Mouse (Mus musculus): ENCODE measurements around the gene Amot. TPM values are rescaled to one million over a fixed set of nuclear protein-coding genes. Genes with fewer than 3 reads are reported as not detected.

Gene Amot
- polyA plus RNA-seq, 1 experiment from 2014 or later: 2.6 TPM

DNA sequence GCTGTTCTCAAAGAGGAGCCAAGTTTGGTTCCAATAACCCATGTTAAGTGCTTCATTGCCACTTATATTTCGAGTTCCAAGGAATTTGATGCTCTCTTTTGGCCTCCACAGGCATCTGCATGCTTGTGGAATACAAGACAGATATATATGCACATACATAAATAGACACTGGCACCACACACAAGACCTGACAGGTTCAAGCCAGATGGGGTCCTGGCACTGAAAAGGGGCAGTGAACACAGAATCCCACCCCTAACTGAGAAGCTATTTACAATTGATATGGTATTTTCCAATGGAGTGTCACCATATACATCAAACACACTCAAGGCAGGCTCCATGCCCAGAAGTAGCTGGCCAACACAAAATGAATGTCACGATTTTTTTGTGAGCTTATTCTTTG is 81.0 kb downstream of the Amot start:
- ATAC-seq (ENCODE audit: low FRiP score, low TSS enrichment): no peak
- Histone ChIP-seq H3K27ac (replicated peaks) (no peak overlapping the region), H3K36me3 (ENCODE audit: control insufficient read depth, insufficient read depth, low read length) (no peaks in the 10 kb centered on the region), H3K4me2 (replicated peaks; ENCODE audit: low read depth) (no peak overlapping the region), H3K9me3 (ENCODE audit: control insufficient read depth, low read length) (no peaks in the 10 kb centered on the region), H3K4me3 (ENCODE audit: low read depth, low read length) (no peak overlapping the region), H3K27me3 (ENCODE audit: control insufficient read depth, insufficient read depth, low read length) (no peaks in the 10 kb centered on the region), H3K9ac (ENCODE audit: low read length) (no peak overlapping the region), H3K4me1 (replicated peaks; ENCODE audit: control insufficient read depth, insufficient read depth) (no peaks in the 10 kb centered on the region)
- WGBS: 39% methylated on average over 2 of the region's 2 CpGs
- no peak for DNase-seq (ENCODE audit: low spot score)
- TF ChIP-seq CTCF (IDR thresholded peaks at IDR 0.05; ENCODE audit: low read depth) (no peak), EP300 (optimal IDR thresholded peaks at IDR 0.05) (no peak)

DNA sequence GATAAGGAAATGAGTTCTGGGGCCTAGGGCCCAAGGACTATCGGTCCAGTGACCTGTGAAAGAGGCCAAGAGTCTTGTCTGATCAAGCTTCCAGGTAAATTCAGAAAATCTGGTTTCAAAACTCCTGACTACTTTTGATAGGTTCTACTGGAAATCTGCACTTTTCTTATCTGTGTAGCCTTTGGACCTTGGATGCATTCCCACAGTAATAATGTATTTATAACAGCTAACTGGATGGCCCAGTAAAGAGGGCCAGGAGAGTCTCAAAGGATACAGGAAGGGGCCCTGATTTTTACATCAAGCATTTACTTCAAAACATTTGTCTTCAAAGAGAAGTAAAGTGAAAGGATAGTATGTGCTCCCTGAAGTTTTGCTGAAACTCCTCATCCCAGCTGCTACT is 90.7 kb downstream of the Amot start:
- DNase-seq (ENCODE audit: low spot score) (no peak), ATAC-seq (ENCODE audit: low FRiP score, low TSS enrichment) (no peak)
- Histone ChIP-seq H3K4me1 (replicated peaks; ENCODE audit: control insufficient read depth, insufficient read depth) (no peaks in the 10 kb centered on the region), H3K9me3 (ENCODE audit: control insufficient read depth, low read length) (no peaks in the 10 kb centered on the region), H3K4me2 (replicated peaks; ENCODE audit: low read depth) (no peak overlapping the region), H3K9ac (ENCODE audit: low read length) (no peak overlapping the region), H3K27me3 (ENCODE audit: control insufficient read depth, insufficient read depth, low read length) (no peaks in the 10 kb centered on the region), H3K4me3 (ENCODE audit: low read depth, low read length) (no peak overlapping the region), H3K36me3 (ENCODE audit: control insufficient read depth, insufficient read depth, low read length) (no peaks in the 10 kb centered on the region), H3K27ac (replicated peaks) (no peak overlapping the region)
- TF ChIP-seq CTCF (IDR thresholded peaks at IDR 0.05; ENCODE audit: low read depth) (no peak), EP300 (optimal IDR thresholded peaks at IDR 0.05) (no peak)
- WGBS: 59% methylated on average over 1 of the region's 1 CpGs

DNA sequence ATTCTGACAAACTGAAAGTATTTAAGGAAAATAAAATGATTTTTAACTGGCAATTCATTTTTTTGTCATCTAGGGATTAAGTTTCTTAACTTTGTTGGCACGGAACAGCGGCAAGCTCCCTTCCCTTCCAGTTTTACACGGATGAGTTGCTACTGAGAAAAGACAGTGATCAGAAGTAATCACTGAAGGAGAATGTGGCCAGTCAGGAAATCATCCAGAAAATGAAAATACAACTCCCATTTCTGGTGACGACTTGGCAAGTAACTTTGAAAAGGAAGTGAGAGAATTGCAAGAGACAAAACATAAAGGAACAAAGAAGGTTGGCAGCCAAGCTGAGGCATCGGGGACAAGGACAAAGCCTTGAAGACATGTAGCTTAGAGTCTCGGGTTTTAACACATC is 93.6 kb downstream of the Amot start:
- no peak overlapping the region for H3K9ac ChIP-seq (ENCODE audit: low read length)
- H3K36me3 ChIP-seq (ENCODE audit: control insufficient read depth, insufficient read depth, low read length): no peaks in the 10 kb centered on the region
- DNase-seq (ENCODE audit: low spot score) (no peak), ATAC-seq (ENCODE audit: low FRiP score, low TSS enrichment) (no peak)
- H3K4me2 ChIP-seq (replicated peaks; ENCODE audit: low read depth): no peak overlapping the region
- H3K27ac ChIP-seq (replicated peaks): no peak overlapping the region
- no peak overlapping the region for H3K4me3 ChIP-seq (ENCODE audit: low read depth, low read length)
- H3K4me1 ChIP-seq (replicated peaks; ENCODE audit: control insufficient read depth, insufficient read depth): no peaks in the 10 kb centered on the region
- H3K27me3 ChIP-seq (ENCODE audit: control insufficient read depth, insufficient read depth, low read length): no peaks in the 10 kb centered on the region
- no peaks in the 10 kb centered on the region for H3K9me3 ChIP-seq (ENCODE audit: control insufficient read depth, low read length)
- TF ChIP-seq EP300 (optimal IDR thresholded peaks at IDR 0.05) (no peak), CTCF (IDR thresholded peaks at IDR 0.05; ENCODE audit: low read depth) (no peak)
- 27% methylated on average over 6 of the region's 6 CpGs for WGBS

DNA sequence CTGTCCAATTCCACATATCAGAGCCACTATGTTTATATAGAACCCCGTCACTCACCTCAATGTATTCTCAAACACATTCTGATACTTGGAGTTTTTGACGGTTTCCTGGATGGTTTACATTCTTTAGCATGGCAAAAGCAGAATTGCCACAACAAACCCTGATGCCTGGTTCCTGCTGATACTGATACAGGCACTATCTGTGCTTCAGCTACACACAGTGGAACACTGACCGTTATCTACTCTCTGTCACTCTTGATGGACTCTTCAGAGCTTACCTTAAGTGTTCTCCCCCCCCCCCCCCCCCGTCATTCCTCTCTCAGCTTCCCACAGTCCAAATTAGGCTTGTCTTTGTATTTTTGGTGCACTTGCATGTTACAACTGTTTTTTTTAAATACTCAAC is 98.9 kb downstream of the Amot start:
- Histone ChIP-seq H3K27ac (replicated peaks) (no peak overlapping the region), H3K4me2 (replicated peaks; ENCODE audit: low read depth) (no peak overlapping the region), H3K9me3 (ENCODE audit: control insufficient read depth, low read length) (no peaks in the 10 kb centered on the region), H3K9ac (ENCODE audit: low read length) (no peak overlapping the region), H3K27me3 (ENCODE audit: control insufficient read depth, insufficient read depth, low read length) (no peaks in the 10 kb centered on the region), H3K36me3 (ENCODE audit: control insufficient read depth, insufficient read depth, low read length) (no peaks in the 10 kb centered on the region), H3K4me1 (replicated peaks; ENCODE audit: control insufficient read depth, insufficient read depth) (no peaks in the 10 kb centered on the region), H3K4me3 (ENCODE audit: low read depth, low read length) (no peak overlapping the region)
- TF ChIP-seq CTCF (IDR thresholded peaks at IDR 0.05; ENCODE audit: low read depth) (no peak), EP300 (optimal IDR thresholded peaks at IDR 0.05) (no peak)
- DNase-seq (ENCODE audit: low spot score) (no peak), ATAC-seq (ENCODE audit: low FRiP score, low TSS enrichment) (no peak)
- WGBS: 54% methylated on average over 4 of the region's 4 CpGs

DNA sequence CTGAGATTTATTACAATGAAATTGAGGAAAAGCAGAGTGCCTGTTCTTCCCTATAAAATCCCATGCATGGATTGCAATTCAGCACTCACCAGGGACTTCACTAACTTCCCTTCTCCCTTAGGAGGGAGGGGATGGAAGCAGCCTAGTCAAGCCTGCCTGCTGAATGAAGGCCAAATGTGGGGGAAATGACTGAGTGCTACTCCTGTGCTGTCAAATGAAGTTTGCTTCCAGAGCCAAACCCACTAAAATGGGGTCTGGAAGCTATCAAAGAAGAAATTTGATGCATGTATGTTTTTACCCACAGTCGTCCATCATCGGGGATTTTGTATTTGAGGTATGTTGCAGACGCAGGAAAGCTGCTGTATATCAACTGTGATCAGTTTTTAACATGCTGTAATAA is 103.1 kb downstream of the Amot start:
- TF ChIP-seq EP300 (optimal IDR thresholded peaks at IDR 0.05): no peak
- no peak for TF ChIP-seq CTCF (IDR thresholded peaks at IDR 0.05; ENCODE audit: low read depth)
- no peaks in the 10 kb centered on the region for H3K27me3 ChIP-seq (ENCODE audit: control insufficient read depth, insufficient read depth, low read length)
- DNase-seq (ENCODE audit: low spot score) (no peak), ATAC-seq (ENCODE audit: low FRiP score, low TSS enrichment) (no peak)
- no peaks in the 10 kb centered on the region for H3K4me1 ChIP-seq (replicated peaks; ENCODE audit: control insufficient read depth, insufficient read depth)
- no peak overlapping the region for H3K4me2 ChIP-seq (replicated peaks; ENCODE audit: low read depth)
- H3K36me3 ChIP-seq (ENCODE audit: control insufficient read depth, insufficient read depth, low read length): no peaks in the 10 kb centered on the region
- H3K9me3 ChIP-seq (ENCODE audit: control insufficient read depth, low read length): no peaks in the 10 kb centered on the region
- WGBS: 59% methylated on average over 3 of the region's 3 CpGs
- no peak overlapping the region for H3K27ac ChIP-seq (replicated peaks)
- H3K4me3 ChIP-seq (ENCODE audit: low read depth, low read length): no peak overlapping the region
- H3K9ac ChIP-seq (ENCODE audit: low read length): no peak overlapping the region

DNA sequence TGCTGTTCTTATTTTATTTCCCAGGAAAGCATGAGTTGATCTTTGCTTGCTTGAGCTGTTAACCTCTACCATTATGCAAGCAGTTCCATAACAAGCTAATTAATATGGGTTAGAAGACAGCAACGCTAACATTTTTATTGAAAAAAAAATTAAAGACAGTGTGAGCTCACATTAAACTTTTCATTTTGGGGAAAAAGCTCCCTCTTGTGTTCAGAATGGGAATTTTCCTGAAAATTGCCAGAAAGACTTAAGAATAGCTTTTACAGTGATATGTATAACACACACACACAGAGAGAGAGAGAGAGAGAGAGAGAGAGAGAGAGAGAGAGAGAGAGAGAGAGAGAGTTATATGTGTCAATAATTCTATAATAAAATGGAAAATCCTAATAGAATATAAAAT is 105.7 kb downstream of the Amot start:
- no peaks in the 10 kb centered on the region for H3K27me3 ChIP-seq (ENCODE audit: control insufficient read depth, insufficient read depth, low read length)
- no peaks in the 10 kb centered on the region for H3K9me3 ChIP-seq (ENCODE audit: control insufficient read depth, low read length)
- ATAC-seq (ENCODE audit: low FRiP score, low TSS enrichment) (no peak), DNase-seq (ENCODE audit: low spot score) (no peak)
- no peak overlapping the region for H3K27ac ChIP-seq (replicated peaks)
- no peaks in the 10 kb centered on the region for H3K36me3 ChIP-seq (ENCODE audit: control insufficient read depth, insufficient read depth, low read length)
- no peak overlapping the region for H3K4me2 ChIP-seq (replicated peaks; ENCODE audit: low read depth)
- 10% methylated on average over 1 of the region's 1 CpGs for WGBS
- H3K4me1 ChIP-seq (replicated peaks; ENCODE audit: control insufficient read depth, insufficient read depth): no peaks in the 10 kb centered on the region
- H3K4me3 ChIP-seq (ENCODE audit: low read depth, low read length): no peak overlapping the region
- H3K9ac ChIP-seq (ENCODE audit: low read length): no peak overlapping the region
- TF ChIP-seq CTCF (IDR thresholded peaks at IDR 0.05; ENCODE audit: low read depth) (peak; percentile 64), EP300 (optimal IDR thresholded peaks at IDR 0.05) (no peak)

Other genes starting within 250 kb of the Amot start
- gene Lhfpl1, start 156.1 kb downstream of the Amot start, polyA plus RNA-seq (2015; fragmentation: Nextera tagmentation; extraction: Ambion mirVana): 6.3 and 6.7 TPM in 2 replicates